Mouse (Mus musculus): ENCODE results near the gene S1pr2.

DNA sequence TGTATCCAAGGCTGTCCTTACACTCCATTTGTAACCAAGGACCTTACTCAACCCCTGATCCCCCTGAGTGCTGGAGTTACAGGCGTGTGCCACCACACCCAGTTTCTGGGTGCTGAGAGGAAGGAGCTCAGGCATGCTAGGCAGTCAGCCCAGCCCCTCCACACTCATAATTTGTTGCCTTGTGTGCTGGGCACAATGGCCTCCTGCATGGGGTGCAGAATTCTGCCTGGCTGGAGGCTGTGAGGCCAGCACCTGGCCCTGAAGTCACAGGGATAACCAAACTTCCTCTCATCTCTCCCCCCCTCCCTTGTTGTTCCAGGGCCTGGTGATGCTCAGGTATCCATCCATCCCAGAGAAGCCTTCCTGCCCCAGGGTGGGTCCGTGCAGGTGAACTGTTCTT is 42.0 kb upstream of the S1pr2 start:
- TF ChIP-seq CTCF (conservative IDR thresholded peaks at IDR 0.05; ENCODE audit: low read length), result no peak
- TF ChIP-seq NANOG (IDR thresholded peaks at IDR 0.05; ENCODE audit: borderline replicate concordance, low read length), result no peak
